Mouse (Mus musculus) heart, postnatal 0 days (tissue): ENCODE data around the gene Cntnap5a.
A peak's percentile ranks its signal among the peaks of the same experiment; 100 is the strongest.

Experiments used
- CTCF ChIP-seq: IDR thresholded peaks from 2 replicates; pipeline ENCODE4 v1.5.1; 2016; ENCODE audit warnings: antibody characterized with exemption, control low read depth, low read depth
- EP300 ChIP-seq: IDR thresholded peaks from 2 replicates; pipeline ENCODE4 v1.6.1; 2016; ENCODE audit warnings: antibody characterized with exemption, low read depth

DNA sequence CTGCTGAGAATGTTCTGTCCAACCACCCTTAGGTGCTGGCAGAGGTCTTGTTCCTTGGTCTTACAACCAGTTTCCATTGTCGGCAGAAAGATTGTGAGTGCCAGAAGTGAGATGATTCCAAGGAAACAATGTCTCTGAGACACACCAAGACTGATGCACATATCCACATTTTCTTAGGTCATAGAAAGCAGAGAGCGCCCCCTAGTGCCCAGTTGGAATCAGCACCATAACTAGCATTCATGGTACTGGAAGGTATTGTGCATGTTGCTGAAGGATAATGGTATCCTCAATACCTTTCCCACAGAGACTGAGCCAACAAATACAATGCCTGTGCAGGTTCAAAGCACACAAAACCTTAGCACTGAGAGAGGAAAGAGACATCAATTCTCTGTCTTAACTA lies 793.1 kb downstream of the Cntnap5a start:
- TF ChIP-seq CTCF = peak; percentile 63
- TF ChIP-seq EP300 = no peak
